Mouse (Mus musculus): ENCODE results near the gene Hmx1.

DNA sequence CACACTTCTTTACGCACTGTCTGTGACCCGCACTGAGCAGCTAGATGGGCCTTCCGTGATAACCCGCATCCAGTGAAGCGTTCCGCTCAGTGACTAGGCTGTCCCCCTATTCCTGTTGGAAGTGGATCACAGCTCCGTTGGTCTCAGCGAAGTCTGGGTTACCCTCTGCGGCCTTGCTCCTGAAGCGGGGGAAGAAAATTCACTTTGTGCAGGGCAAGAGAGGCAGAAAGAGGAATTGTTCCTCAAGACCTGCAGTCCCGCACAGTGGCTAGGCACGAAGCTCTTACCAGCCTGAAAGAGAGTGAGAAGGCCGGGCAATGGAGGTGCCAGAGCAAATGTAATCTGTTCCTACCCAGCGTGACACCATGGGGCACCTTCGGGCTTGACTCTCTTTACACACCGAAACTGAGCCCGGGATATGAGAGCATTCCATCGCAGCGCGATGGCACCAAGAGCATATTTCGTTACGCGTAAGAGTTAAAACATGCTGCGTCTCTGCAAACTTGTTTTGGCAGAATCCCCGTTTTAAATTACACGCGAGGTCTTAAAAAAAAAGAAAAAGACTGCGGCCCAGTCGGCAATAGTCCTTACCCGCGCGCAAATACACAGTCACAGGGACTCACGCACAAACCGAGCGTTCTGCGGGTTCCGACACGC is 946 bp upstream of the Hmx1 start:
- TF ChIP-seq POLR2A (IDR thresholded peaks at IDR 0.05; ENCODE audit: control insufficient read depth in 1 of 2, insufficient read depth in 1 of 2, low read depth in 1 of 2, low read length in 2 of 2, poor library complexity in 1 of 2) (no peak), CTCF (IDR thresholded peaks at IDR 0.05 in 2 of 3, conservative IDR thresholded peaks at IDR 0.05 in 1 of 3; ENCODE audit: control insufficient read depth in 1 of 3, insufficient read depth in 1 of 3, low read depth in 2 of 3, low read length in 3 of 3, poor library complexity in 1 of 3, severe bottlenecking in 1 of 3) (no peak), EP300 (IDR thresholded peaks at IDR 0.05; ENCODE audit: low read depth in 1 of 2, low read length in 2 of 2) (no peak)

All from MEL (cell line).